Mouse (Mus musculus) limb, embryonic 15.5 days (tissue): Measurements from ENCODE around the gene Cirbp. TPM values are rescaled to one million over a fixed set of nuclear protein-coding genes. Genes with fewer than 3 reads are reported as not detected.

Experiments used
- ATAC-seq: fragments of 200-750 bp; cut with Nextera tagmentation; 2 replicates; pipeline ENCODE4 v1.8.0; 2017; ENCODE audit warnings: low read depth, moderate TSS enrichment; ENCODE audit not compliant: insufficient number of reproducible peaks, low FRiP score, low TSS enrichment
- H3K27ac ChIP-seq: fragments of 300-500 bp; sonication (generic); 2 replicates; pipeline ENCODE4 v1.5.1; 2015; ENCODE audit warnings: moderate library complexity, mild to moderate bottlenecking, inconsistent platforms
- H3K27me3 ChIP-seq: fragments of 300-500 bp; sonication (generic); 2 replicates; pipeline ENCODE4 v1.6.1; 2015; ENCODE audit warnings: inconsistent platforms
- H3K36me3 ChIP-seq: fragments of 300-500 bp; sonication (generic); 2 replicates; pipeline ENCODE4 v1.6.1; 2015; ENCODE audit warnings: inconsistent platforms
- H3K4me1 ChIP-seq: fragments of 300-500 bp; sonication (generic); 2 replicates; pipeline ENCODE4 v1.6.1; 2015; ENCODE audit warnings: inconsistent platforms
- H3K4me2 ChIP-seq: fragments of 300-500 bp; sonication (generic); 2 replicates; pipeline ENCODE4 v1.6.1; 2015; ENCODE audit warnings: mild to moderate bottlenecking, inconsistent platforms
- H3K4me3 ChIP-seq: fragments of 300-500 bp; sonication (generic); 2 replicates; pipeline ENCODE4 v1.5.1; 2015; ENCODE audit warnings: mild to moderate bottlenecking, inconsistent platforms
- H3K9ac ChIP-seq: fragments of 300-500 bp; sonication (generic); 2 replicates; pipeline ENCODE4 v1.6.1; 2015; ENCODE audit warnings: inconsistent platforms
- H3K9me3 ChIP-seq: fragments of 300-500 bp; sonication (generic); 2 replicates; pipeline ENCODE4 v1.6.1; 2016; ENCODE audit warnings: inconsistent platforms
- WGBS: fragments of 180-500 bp; shearing (Covaris S2); methylation state at CpG from one replicate; pipeline ENCODE4 v1.1.7; 2015; 5-methylcytosine and 5-hydroxymethylcytosine counted together
- polyA plus RNA-seq: library from polyadenylated mRNA; unstranded; fragments of >200 nt; fragmentation: Nextera tagmentation; extraction: Ambion mirVana; gene quantifications from 2 replicates; pipeline ENCODE4 v1.2.1, GENCODE M21; 2015

The Cirbp gene
- polyA plus RNA-seq, 1 experiment from 2014 or later: 102 TPM

GRCm38 (mm10) chr10:80154384-80154783 is 11.4 kb upstream of the Cirbp start:
- peaks cover 58% of the 10 kb centered on the region for H3K36me3 ChIP-seq
- no peak overlapping the region for H3K4me2 ChIP-seq
- peaks cover 80% of the 10 kb centered on the region for H3K4me1 ChIP-seq
- H3K4me3 ChIP-seq: no peak overlapping the region
- WGBS: 85% methylated on average over 7 of the region's 7 CpGs
- no peaks in the 10 kb centered on the region for H3K27me3 ChIP-seq
- H3K27ac ChIP-seq: 0 out of 2 replicates have a peak overlapping the region, but pooled peaks have one; percentile 33
- no peaks in the 10 kb centered on the region for H3K9me3 ChIP-seq
- no peak for ATAC-seq
- no peak overlapping the region for H3K9ac ChIP-seq

- Histone ChIP-seq H3K4me2 (no peak overlapping the region), H3K4me1 (peaks cover 86% of the 10 kb centered on the region), H3K9ac (no peak overlapping the region), H3K9me3 (no peaks in the 10 kb centered on the region), H3K4me3 (no peak overlapping the region), H3K27me3 (no peaks in the 10 kb centered on the region), H3K36me3 (peaks cover 58% of the 10 kb centered on the region), H3K27ac (peak overlapping the region; percentile 77)
- no peak for ATAC-seq
- WGBS: 36% methylated on average over 1 of the region's 1 CpGs
Measured at GRCm38 (mm10) chr10:80155277-80155676, 10.5 kb upstream of the Cirbp start.

GRCm38 (mm10) chr10:80156002-80156751 is 9.6 kb upstream of the Cirbp start:
- no peak overlapping the region for H3K4me2 ChIP-seq

GRCm38 (mm10) chr10:80156752-80157053 is 9.1 kb upstream of the Cirbp start:
- H3K9ac ChIP-seq: no peak overlapping the region
- H3K9me3 ChIP-seq: no peaks in the 10 kb centered on the region
- H3K27ac ChIP-seq: peak overlapping the region; percentile 77
- ATAC-seq: no peak
- WGBS: 59% methylated on average over 7 of the region's 7 CpGs
- H3K36me3 ChIP-seq: peaks cover 53% of the 10 kb centered on the region
- H3K4me1 ChIP-seq: peaks cover 94% of the 10 kb centered on the region
- H3K27me3 ChIP-seq: no peaks in the 10 kb centered on the region
- no peak overlapping the region for H3K4me3 ChIP-seq
- no peak overlapping the region for H3K4me2 ChIP-seq

More at GRCm38 (mm10) chr10:80156002-80156751, 9.6 kb upstream of the Cirbp start:
- H3K27ac ChIP-seq: peak overlapping the region; percentile 77
- H3K9me3 ChIP-seq: no peaks in the 10 kb centered on the region
- H3K9ac ChIP-seq: no peak overlapping the region
- ATAC-seq: no peak
- no peak overlapping the region for H3K4me3 ChIP-seq
- no peaks in the 10 kb centered on the region for H3K27me3 ChIP-seq
- H3K36me3 ChIP-seq: peaks cover 58% of the 10 kb centered on the region
- peaks cover 94% of the 10 kb centered on the region for H3K4me1 ChIP-seq
- 80% methylated on average over 29 of the region's 29 CpGs for WGBS

- Histone ChIP-seq H3K27me3 (no peaks in the 10 kb centered on the region), H3K4me1 (peaks cover 94% of the 10 kb centered on the region), H3K4me3 (no peak overlapping the region), H3K4me2 (no peak overlapping the region), H3K27ac (peak overlapping the region; percentile 77), H3K9ac (no peak overlapping the region), H3K36me3 (peaks cover 52% of the 10 kb centered on the region), H3K9me3 (no peaks in the 10 kb centered on the region)
- 61% methylated on average over 15 of the region's 15 CpGs for WGBS
- no peak for ATAC-seq
Measured at GRCm38 (mm10) chr10:80157141-80157929, 8.4 kb upstream of the Cirbp start.

GRCm38 (mm10) chr10:80158307-80158986 is 7.3 kb upstream of the Cirbp start:
- Histone ChIP-seq H3K27me3 (no peaks in the 10 kb centered on the region), H3K4me3 (0 out of 2 replicates have a peak overlapping the region, but pooled peaks have one; percentile 7), H3K4me2 (peak overlapping the region; percentile 77), H3K9ac (peak overlapping the region; percentile 17; the same call in 1 of the 2 replicates), H3K36me3 (peaks cover 41% of the 10 kb centered on the region), H3K4me1 (peaks cover 94% of the 10 kb centered on the region), H3K9me3 (no peaks in the 10 kb centered on the region), H3K27ac (peak overlapping the region; percentile 92)
- ATAC-seq: no peak
- 6% methylated on average over 18 of the region's 18 CpGs for WGBS

GRCm38 (mm10) chr10:80159021-80159560 is 6.7 kb upstream of the Cirbp start:
- Histone ChIP-seq H3K9ac (peak overlapping the region; percentile 17; the same call in 1 of the 2 replicates), H3K9me3 (no peaks in the 10 kb centered on the region), H3K27ac (peak overlapping the region; percentile 92), H3K4me2 (peak overlapping the region; percentile 77), H3K36me3 (peaks cover 35% of the 10 kb centered on the region), H3K4me3 (peak overlapping the region; percentile 45), H3K4me1 (peaks cover 93% of the 10 kb centered on the region), H3K27me3 (no peaks in the 10 kb centered on the region)
- ATAC-seq: peak; percentile 0; the same call in 1 of the 2 replicates
- 7% methylated on average over 12 of the region's 12 CpGs for WGBS

- under 1% methylated on average over 55 of the region's 55 CpGs for WGBS
Measured at GRCm38 (mm10) chr10:80159561-80160454, 6.0 kb upstream of the Cirbp start.

GRCm38 (mm10) chr10:80160455-80161371 is 5.1 kb upstream of the Cirbp start:
- 2% methylated on average over 33 of the region's 33 CpGs for WGBS
- no peaks in the 10 kb centered on the region for H3K9me3 ChIP-seq
- H3K4me1 ChIP-seq: peaks cover 92% of the 10 kb centered on the region
- peak overlapping the region; percentile 77 for H3K4me2 ChIP-seq
- H3K4me3 ChIP-seq: peak overlapping the region; percentile 45
- ATAC-seq: no peak
- H3K27ac ChIP-seq: peak overlapping the region; percentile 92
- no peaks in the 10 kb centered on the region for H3K27me3 ChIP-seq
- H3K36me3 ChIP-seq: peaks cover 19% of the 10 kb centered on the region
- peak overlapping the region; percentile 7; the same call in 1 of the 2 replicates for H3K9ac ChIP-seq

More at GRCm38 (mm10) chr10:80159561-80160454, 6.0 kb upstream of the Cirbp start:
- H3K4me2 ChIP-seq: peak overlapping the region; percentile 77
- peaks cover 28% of the 10 kb centered on the region for H3K36me3 ChIP-seq
- 0 out of 2 replicates have a peak overlapping the region, but pooled peaks have one; percentile 17 for H3K9ac ChIP-seq
- H3K27ac ChIP-seq: peak overlapping the region; percentile 92
- no peaks in the 10 kb centered on the region for H3K9me3 ChIP-seq
- H3K4me1 ChIP-seq: peaks cover 93% of the 10 kb centered on the region
- no peaks in the 10 kb centered on the region for H3K27me3 ChIP-seq
- peak overlapping the region; percentile 45 for H3K4me3 ChIP-seq
- ATAC-seq: peak; percentile 78
